16 mouse cellular contexts compared by ENCODE assay signal in the genomic region with DNA sequence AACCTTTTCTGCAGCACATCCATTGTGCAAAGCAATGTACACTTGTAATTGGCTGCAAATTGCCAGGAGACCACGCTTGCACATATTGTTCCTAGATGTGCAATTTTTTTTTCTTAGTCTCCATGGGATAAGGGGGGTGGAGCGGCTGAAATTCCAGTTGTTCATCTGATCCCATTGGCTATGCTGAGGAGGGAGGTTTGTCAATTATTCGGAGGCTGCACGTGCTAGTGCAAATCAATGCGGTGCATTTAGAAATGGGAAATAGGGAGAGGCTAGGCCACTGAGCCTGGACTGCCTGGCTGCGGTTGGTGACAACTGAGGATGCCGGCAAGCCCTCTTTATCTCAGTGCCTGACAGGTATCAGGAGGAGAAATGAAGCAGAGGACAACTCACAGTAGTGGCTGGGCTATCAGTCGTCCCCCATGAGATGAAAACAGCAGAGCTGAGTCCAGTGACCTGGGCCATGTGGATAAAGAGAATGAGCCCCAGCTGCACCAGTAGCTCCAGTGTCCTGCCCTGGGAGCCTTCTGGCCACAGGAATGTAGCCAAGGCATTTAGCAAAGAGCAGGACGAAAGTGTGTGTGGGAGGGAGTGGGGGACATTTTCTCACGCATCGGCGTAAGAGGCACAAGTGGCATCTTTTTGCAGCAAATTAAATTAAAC.
DNase-seq lines count a peak whose midpoint lies in the region; ATAC-seq lines count a peak whose summit lies in the region.
"Had no signal": no experiment of that assay in that cellular context is flagged by ENCODE, and none has a peak within 500 bp of the region (broad histone marks: within the 10 kb centered on the region; RNA-seq: fewer than 3 reads in every experiment).

No protein-coding gene starts in this region.

- H3K4me3 ChIP-seq in kidney, embryonic 15.5 days (replicated peaks) = no peak overlapping the region
- H3K4me3 ChIP-seq in kidney, embryonic 14.5 days (ENCODE audit: low read length) = no peak overlapping the region
- H3K4me3 ChIP-seq in hindbrain, embryonic 10.5 days = no peak overlapping the region
- no peak overlapping the region for H3K4me3 ChIP-seq in midbrain, embryonic 12.5 days
- H3K4me3 ChIP-seq: heart, embryonic 12.5 days; limb, embryonic 13.5 days had no signal

- H3K9ac ChIP-seq in kidney, embryonic 15.5 days = no peak overlapping the region
- no peak overlapping the region for H3K9ac ChIP-seq in kidney, embryonic 14.5 days (ENCODE audit: low read depth, low read length)
- H3K9ac ChIP-seq in midbrain, embryonic 12.5 days (replicated peaks) = no peak overlapping the region
- H3K9ac ChIP-seq: heart, embryonic 12.5 days; limb, embryonic 13.5 days had no signal

- H3K9me3 ChIP-seq in kidney, embryonic 15.5 days (replicated peaks) = no peaks in the 10 kb centered on the region
- no peaks in the 10 kb centered on the region for H3K9me3 ChIP-seq in kidney, embryonic 14.5 days (ENCODE audit: control insufficient read depth, low read length)
- H3K9me3 ChIP-seq in hindbrain, embryonic 10.5 days = no peaks in the 10 kb centered on the region
- H3K9me3 ChIP-seq in midbrain, embryonic 12.5 days = no peaks in the 10 kb centered on the region
- H3K9me3 ChIP-seq: heart, embryonic 12.5 days; limb, embryonic 13.5 days had no signal

- no peaks in the 10 kb centered on the region for H3K27me3 ChIP-seq in kidney, embryonic 15.5 days
- H3K27me3 ChIP-seq in kidney, embryonic 14.5 days (ENCODE audit: control insufficient read depth, insufficient read depth, low read length) = no peaks in the 10 kb centered on the region
- H3K27me3 ChIP-seq in hindbrain, embryonic 10.5 days (ENCODE audit: insufficient read depth, poor library complexity, severe bottlenecking) = no peaks in the 10 kb centered on the region
- 0 out of 2 replicates have a peak, but pooled peaks cover 7% of the 10 kb centered on the region for H3K27me3 ChIP-seq in midbrain, embryonic 12.5 days
- H3K27me3 ChIP-seq: heart, embryonic 12.5 days had no signal

- 57% methylated on average over 12 of the region's 12 CpGs for WGBS in kidney, embryonic 15.5 days
- WGBS in kidney, embryonic 14.5 days = 53% methylated on average over 12 of the region's 12 CpGs
- WGBS in hindbrain, embryonic 10.5 days = 44% methylated on average over 12 of the region's 12 CpGs
- WGBS in midbrain, embryonic 12.5 days = 24% methylated on average over 12 of the region's 12 CpGs

- 0 out of 2 replicates have a peak, but pooled peaks cover 9% of the 10 kb centered on the region for H3K4me1 ChIP-seq in kidney, embryonic 15.5 days
- H3K4me1 ChIP-seq in kidney, embryonic 14.5 days (ENCODE audit: control insufficient read depth, insufficient read depth, low read length) = no peaks in the 10 kb centered on the region
- peaks cover 21% of the 10 kb centered on the region for H3K4me1 ChIP-seq in hindbrain, embryonic 10.5 days (replicated peaks)
- H3K4me1 ChIP-seq in midbrain, embryonic 12.5 days = peaks cover 16% of the 10 kb centered on the region

- ATAC-seq in kidney, embryonic 15.5 days (replicated peaks; ENCODE audit: low FRiP score) = peak; percentile 56; the same call in 1 of the 2 replicates
- no peak for ATAC-seq in kidney, embryonic 14.5 days (ENCODE audit: low FRiP score, low TSS enrichment)
- peak; percentile 86 for ATAC-seq in midbrain, embryonic 12.5 days (ENCODE audit: low FRiP score, low read depth)
- ATAC-seq in monocyte, adult 5-6 weeks (replicated peaks; ENCODE audit: insufficient number of reproducible peaks, low FRiP score, low TSS enrichment, poor library complexity, severe bottlenecking) = no peak
- ATAC-seq: inflammation-experienced regulatory T-cells, adult 6 months had no signal

- no peaks in the 10 kb centered on the region for H3K36me3 ChIP-seq in kidney, embryonic 15.5 days
- no peaks in the 10 kb centered on the region for H3K36me3 ChIP-seq in kidney, embryonic 14.5 days (ENCODE audit: control insufficient read depth, insufficient read depth, low read length)
- no peaks in the 10 kb centered on the region for H3K36me3 ChIP-seq in hindbrain, embryonic 10.5 days
- H3K36me3 ChIP-seq in midbrain, embryonic 12.5 days = no peaks in the 10 kb centered on the region
- H3K36me3 ChIP-seq: heart, embryonic 12.5 days; limb, embryonic 13.5 days had no signal

- no peak for DNase-seq in hindbrain, embryonic 10.5 days (ENCODE audit: low spot score)
- DNase-seq in adrenal gland, postnatal 36 days = no peak
- DNase-seq in cerebellum, adult 9-10 months = no peak
- no peak for DNase-seq in frontal cortex, postnatal 36 days (ENCODE audit: low spot score in 2 of 2)
- DNase-seq: cerebellum, postnatal 25 days; gastrocnemius, postnatal 10 days; kidney, postnatal 25 days; lung, adult 2 months; right cerebral cortex, postnatal 25 days had no signal

- H3K27ac ChIP-seq in kidney, embryonic 15.5 days = no peak overlapping the region
- no peak overlapping the region for H3K27ac ChIP-seq in kidney, embryonic 14.5 days (ENCODE audit: low read depth, low read length)
- peak overlapping the region; percentile 68 for H3K27ac ChIP-seq in hindbrain, embryonic 10.5 days
- H3K27ac ChIP-seq in midbrain, embryonic 12.5 days (replicated peaks) = peak overlapping the region; percentile 43
- H3K27ac ChIP-seq: limb, embryonic 13.5 days had no signal

- H3K4me2 ChIP-seq in kidney, embryonic 15.5 days = no peak overlapping the region
- H3K4me2 ChIP-seq in kidney, embryonic 14.5 days (replicated peaks; ENCODE audit: low read depth, low read length) = no peak overlapping the region
- H3K4me2 ChIP-seq in midbrain, embryonic 12.5 days (replicated peaks) = no peak overlapping the region
- H3K4me2 ChIP-seq: heart, embryonic 12.5 days; limb, embryonic 13.5 days had no signal

Comparison
In these comparisons a context has a peak if more than half of its experiments do, and no peak if none do; other contexts are left out.
1. ATAC-seq: peak in kidney, embryonic 15.5 days (single experiment) and midbrain, embryonic 12.5 days (single experiment); none in kidney, embryonic 14.5 days (single experiment) and monocyte, adult 5-6 weeks (single experiment).
2. H3K27ac ChIP-seq: peak in hindbrain, embryonic 10.5 days (single experiment) and midbrain, embryonic 12.5 days (single experiment); none in kidney, embryonic 15.5 days (single experiment) and kidney, embryonic 14.5 days (single experiment).